Mouse (Mus musculus) spleen, adult 2 months (tissue): ENCODE results near the gene 1600012H06Rik.
"Not testable (repeated sequence)": the region's sequence is repeated elsewhere in the genome, so short reads cannot be mapped to it uniquely, and the experiment has no call there.

ENCODE experiments used
- CTCF ChIP-seq: fragments of 200-500 bp; IDR thresholded peaks from 2 replicates; pipeline ENCODE4 v1.5.1; 2011; ENCODE audit warnings: mild to moderate bottlenecking, inconsistent platforms; ENCODE audit not compliant: insufficient read depth, insufficient read length, insufficient replicate concordance; ENCODE audit errors: extremely low read depth
- POLR2A ChIP-seq: fragments of 200-500 bp; IDR thresholded peaks from 2 replicates; pipeline ENCODE4 v1.6.1; 2011; ENCODE audit warnings: low read depth, low read length, inconsistent platforms

DNA sequence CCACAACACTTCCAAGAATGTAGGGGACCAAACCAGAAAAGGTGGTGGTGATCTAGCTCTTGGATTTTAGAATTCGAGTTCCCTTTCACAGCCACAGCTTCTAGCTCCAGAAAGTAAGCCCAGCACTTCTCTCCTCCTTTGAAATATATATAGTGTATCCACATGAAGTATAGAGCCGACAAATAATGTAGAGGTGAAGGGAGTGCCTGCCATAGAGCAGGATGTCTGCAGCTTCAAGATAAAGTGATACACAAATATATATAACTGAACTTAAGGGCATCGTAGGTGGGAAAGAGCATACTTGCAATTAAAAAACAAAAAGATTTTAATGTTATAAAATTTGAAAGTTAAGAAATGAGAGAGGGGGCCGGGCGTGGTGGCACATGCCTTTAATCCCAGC, 51.2 kb downstream of the 1600012H06Rik start:
- not testable (repeated sequence) for TF ChIP-seq POLR2A, CTCF
